Mouse (Mus musculus) gonadal fat pad, adult 2 months (tissue): ENCODE results near the gene Gm21852. TPM values are rescaled to one million over a fixed set of nuclear protein-coding genes. Genes with fewer than 3 reads are reported as not detected.
"Not testable (repeated sequence)": the region's sequence is repeated elsewhere in the genome, so short reads cannot be mapped to it uniquely, and the experiment has no call there.

Experiments
- DNase-seq: peaks from one replicate; pipeline ENCODE4 v3.0.0-alpha.2; 2012; ENCODE audit warnings: low read depth
- polyA plus RNA-seq: library from polyadenylated mRNA; depleted of rRNA; stranded (reverse); fragments of >200 nt; gene quantifications from 2 replicates; pipeline ENCODE4 v1.2.3, GENCODE M21; 2012; rRNA removed

Gm21852 gene
- polyA plus RNA-seq: not detected in 2 replicates

DNA sequence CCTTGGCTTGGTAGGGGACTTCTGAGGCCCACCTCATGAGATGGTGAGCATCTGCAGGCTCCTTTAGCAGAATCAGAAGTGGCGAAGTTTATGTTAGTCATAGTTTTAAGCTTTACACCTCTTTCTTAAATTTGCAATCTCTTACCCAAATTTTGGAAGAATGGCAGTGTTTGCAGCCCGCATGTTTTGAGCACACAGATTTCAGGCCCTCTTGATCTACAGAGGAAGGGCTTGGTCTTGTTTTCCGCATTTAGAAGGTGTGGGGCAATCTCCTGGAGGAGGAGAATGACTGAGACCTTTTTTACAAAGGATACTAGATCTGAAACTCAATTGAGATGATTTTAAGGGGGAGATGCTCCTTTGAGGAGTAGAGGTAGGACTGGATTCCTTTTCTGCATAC lies at the start of gene Gm21852:
Gene Gm21852, minus strand, starts transcription at position 101 of the 400 bp plus-strand sequence.
- not testable (repeated sequence) for DNase-seq

Other genes starting within 250 kb of the Gm21852 start
- not detected in 2 replicates for gene Gm21797, start 123.8 kb upstream of the Gm21852 start, polyA plus RNA-seq
- gene Gm20795, start 152.9 kb upstream of the Gm21852 start, polyA plus RNA-seq: not detected in 2 replicates